Mouse (Mus musculus): ENCODE results near the gene Wbp4. TPM values are rescaled to one million over a fixed set of nuclear protein-coding genes. Genes with fewer than 3 reads are reported as not detected.

Wbp4 gene
- polyA plus RNA-seq (2014; fragmentation: Illumina TruSeq; extraction: RNeasy Lipid Tissue Mini Kit (QIAGEN cat#74804); ENCODE audit: low read depth, low replicate concordance): 89.2 TPM

GRCm38 (mm10) chr14:79481339-79482151 lies at the start of gene Wbp4:
Gene Wbp4 (minus strand): TSS chr14:79481520.

GRCm38 (mm10) chr14:79480624-79481338 lies 539 bp downstream of the Wbp4 start, which contains the start of gene Elf1:
Gene Elf1 (plus strand): TSS chr14:79481194.

GRCm38 (mm10) chr14:79451681-79452590 lies 29.4 kb downstream of the Wbp4 start, which contains the start of gene Kbtbd6:
Gene Kbtbd6 (plus strand): TSS chr14:79451835.

GRCm38 (mm10) chr14:79425979-79426729 lies 55.2 kb downstream of the Wbp4 start, which contains the start of gene Kbtbd7:
Gene Kbtbd7 (plus strand): TSS chr14:79426511.

Other genes starting within 250 kb of the Wbp4 start
- not detected for gene Zfp957, start 234.2 kb downstream of the Wbp4 start, polyA plus RNA-seq (2014; fragmentation: Illumina TruSeq; extraction: RNeasy Lipid Tissue Mini Kit (QIAGEN cat#74804); ENCODE audit: low read depth, low replicate concordance)
- gene Rgcc, start 179.9 kb downstream of the Wbp4 start, polyA plus RNA-seq (2014; fragmentation: Illumina TruSeq; extraction: RNeasy Lipid Tissue Mini Kit (QIAGEN cat#74804); ENCODE audit: low read depth, low replicate concordance): 31.9 TPM
- gene Naa16, start 90.7 kb downstream of the Wbp4 start, polyA plus RNA-seq (2014; fragmentation: Illumina TruSeq; extraction: RNeasy Lipid Tissue Mini Kit (QIAGEN cat#74804); ENCODE audit: low read depth, low replicate concordance): 59.5 TPM
- 21.3 TPM for gene Mtrf1, start 83.7 kb downstream of the Wbp4 start, polyA plus RNA-seq (2014; fragmentation: Illumina TruSeq; extraction: RNeasy Lipid Tissue Mini Kit (QIAGEN cat#74804); ENCODE audit: low read depth, low replicate concordance)
- gene Kbtbd7, start 55.0 kb downstream of the Wbp4 start, polyA plus RNA-seq (2014; fragmentation: Illumina TruSeq; extraction: RNeasy Lipid Tissue Mini Kit (QIAGEN cat#74804); ENCODE audit: low read depth, low replicate concordance): 32.5 TPM
- gene Kbtbd6, start 29.7 kb downstream of the Wbp4 start, polyA plus RNA-seq (2014; fragmentation: Illumina TruSeq; extraction: RNeasy Lipid Tissue Mini Kit (QIAGEN cat#74804); ENCODE audit: low read depth, low replicate concordance): 0.93 TPM
- 64.3 TPM for gene Elf1, start 326 bp downstream of the Wbp4 start, polyA plus RNA-seq (2014; fragmentation: Illumina TruSeq; extraction: RNeasy Lipid Tissue Mini Kit (QIAGEN cat#74804); ENCODE audit: low read depth, low replicate concordance)
- gene Sugt1, start 106.2 kb upstream of the Wbp4 start, polyA plus RNA-seq (2014; fragmentation: Illumina TruSeq; extraction: RNeasy Lipid Tissue Mini Kit (QIAGEN cat#74804); ENCODE audit: low read depth, low replicate concordance): 293 TPM
- gene Cnmd, start 180.7 kb upstream of the Wbp4 start, polyA plus RNA-seq (2014; fragmentation: Illumina TruSeq; extraction: RNeasy Lipid Tissue Mini Kit (QIAGEN cat#74804); ENCODE audit: low read depth, low replicate concordance): not detected